Comparison of ENCODE assay signal across 17 mouse cellular contexts in the genomic region with DNA sequence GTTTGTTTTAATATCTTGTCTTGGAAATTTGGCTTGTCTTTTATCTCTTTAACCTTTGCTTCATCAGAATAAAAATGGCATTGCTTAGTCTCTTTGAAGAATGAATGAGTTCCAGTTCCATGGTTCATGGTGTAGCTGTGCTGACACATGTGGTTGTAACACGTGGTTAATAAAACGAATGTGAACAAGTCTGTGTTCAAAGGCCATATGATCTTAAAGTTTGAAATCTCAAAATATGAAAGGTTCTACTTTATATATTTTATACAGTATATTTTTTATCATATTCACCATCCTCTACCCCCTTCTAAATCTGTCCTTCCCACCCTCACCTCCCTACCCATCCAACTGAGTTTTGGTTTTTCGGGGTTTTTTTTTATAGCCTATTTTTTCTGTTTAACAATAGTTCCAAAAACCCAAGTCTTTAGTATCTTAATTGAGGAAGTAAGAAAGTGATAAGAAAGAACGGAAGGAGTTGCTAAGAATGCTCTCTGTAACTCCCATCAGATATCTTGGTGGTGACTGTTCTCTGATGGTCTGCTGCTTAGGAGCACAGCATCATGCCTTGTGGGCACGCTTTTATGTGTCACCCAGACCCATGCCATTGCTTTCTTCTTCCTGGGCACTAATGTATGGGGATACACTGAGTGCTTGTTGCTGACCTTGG.
"Had no signal": no experiment of that assay in that cellular context is flagged by ENCODE, and none has a peak within 500 bp of the region (broad histone marks: within the 10 kb centered on the region; RNA-seq: fewer than 3 reads in every experiment).

No protein-coding gene starts in this region.

- H3K4me2 ChIP-seq: limb, embryonic 13.5 days; lung, embryonic 14.5 days; midbrain, embryonic 13.5 days had no signal

- H3K4me3 ChIP-seq: layer of hippocampus, adult 2 months; limb, embryonic 10.5 days; limb, embryonic 13.5 days; midbrain, embryonic 13.5 days had no signal

- H3K27me3 ChIP-seq: limb, embryonic 13.5 days; midbrain, embryonic 13.5 days had no signal

- DNase-seq: kidney, adult 2 months; kidney, postnatal 25 days; layer of hippocampus, adult 9-11 months; lung, embryonic 14.5 days; lung, postnatal 36 days; thymus, adult 2 months; thymus, postnatal 14 days; thymus, postnatal 4 days had no signal

- H3K9ac ChIP-seq: limb, embryonic 13.5 days; lung, embryonic 14.5 days; midbrain, embryonic 13.5 days had no signal

- H3K9me3 ChIP-seq: limb, embryonic 10.5 days; limb, embryonic 13.5 days; midbrain, embryonic 13.5 days had no signal

- H3K27ac ChIP-seq: hindbrain, postnatal 0 days; kidney, postnatal 0 days; layer of hippocampus, adult 2 months; limb, embryonic 10.5 days; limb, embryonic 13.5 days; midbrain, embryonic 13.5 days; stomach, postnatal 0 days had no signal

- ATAC-seq: hindbrain, postnatal 0 days; intestine, postnatal 0 days; lung, postnatal 0 days; midbrain, embryonic 13.5 days had no signal
